Mouse (Mus musculus) G1E-ER4 (cell line): ENCODE measurements around the gene Lag3. TPM values are rescaled to one million over a fixed set of nuclear protein-coding genes. Genes with fewer than 3 reads are reported as not detected.

Experiments
- GATA1 ChIP-seq: IDR thresholded peaks from one replicate; pipeline ENCODE4 v1.8.0; 2012; ENCODE audit warnings: low read length, inconsistent platforms
- polyA plus RNA-seq: library from polyadenylated mRNA; stranded (reverse); fragments of >175 nt; gene quantifications from 2 replicates; pipeline ENCODE4 v1.2.3, GENCODE M21; 2012

Gene Lag3
- polyA plus RNA-seq, 1 experiment: not detected

GRCm38 (mm10) chr6:124857840-124858530 is 53.5 kb downstream of the Lag3 start:
- TF ChIP-seq GATA1: no peak

- TF ChIP-seq GATA1: no peak
Observed at GRCm38 (mm10) chr6:124856916-124857839, 54.3 kb downstream of the Lag3 start, which contains the start of gene P3h3. Gene P3h3 (minus strand): TSS chr6:124857752.

- no peak for TF ChIP-seq GATA1
Observed at GRCm38 (mm10) chr6:124856321-124856720, 55.2 kb downstream of the Lag3 start.

GRCm38 (mm10) chr6:124854647-124855046 is 56.9 kb downstream of the Lag3 start:
- no peak for TF ChIP-seq GATA1

Other genes with a start within 250 kb of the Lag3 start
- 144 and 152 TPM in 2 replicates for gene Lpcat3, start 248.7 kb downstream of the Lag3 start, polyA plus RNA-seq
- 252 and 358 TPM in 2 replicates for gene Emg1, start 199.5 kb downstream of the Lag3 start, polyA plus RNA-seq
- 491 and 631 TPM in 2 replicates for gene Phb2, start 199.4 kb downstream of the Lag3 start, polyA plus RNA-seq
- 25.0 and 55.5 TPM in 2 replicates for gene Ptpn6, start 173.0 kb downstream of the Lag3 start, polyA plus RNA-seq
- gene Grcc10, start 170.3 kb downstream of the Lag3 start, polyA plus RNA-seq: 18.3 and 24.3 TPM in 2 replicates
- 1.7 and 2.3 TPM in 2 replicates for gene Gm45234, start 155.7 kb downstream of the Lag3 start, polyA plus RNA-seq
- 58.0 and 62.7 TPM in 2 replicates for gene Atn1, start 155.2 kb downstream of the Lag3 start, polyA plus RNA-seq
- not detected in 2 replicates for gene Eno2, start 142.0 kb downstream of the Lag3 start, polyA plus RNA-seq
- not detected in 2 replicates for gene Lrrc23, start 132.0 kb downstream of the Lag3 start, polyA plus RNA-seq
- gene Spsb2, start 103.0 kb downstream of the Lag3 start, polyA plus RNA-seq: 10.8 and 11.7 TPM in 2 replicates
- gene Tpi1, start 97.4 kb downstream of the Lag3 start, polyA plus RNA-seq: 388 and 516 TPM in 2 replicates
- 54.8 and 73.3 TPM in 2 replicates for gene Usp5, start 82.2 kb downstream of the Lag3 start, polyA plus RNA-seq
- 64.7 and 82.9 TPM in 2 replicates for gene Cdca3, start 82.2 kb downstream of the Lag3 start, polyA plus RNA-seq
- not detected in 2 replicates for gene Gnb3, start 71.4 kb downstream of the Lag3 start, polyA plus RNA-seq
- not detected in 2 replicates for gene P3h3, start 54.0 kb downstream of the Lag3 start, polyA plus RNA-seq
- gene Gpr162, start 47.7 kb downstream of the Lag3 start, polyA plus RNA-seq: not detected in 2 replicates
- not detected in 2 replicates for gene Cd4, start 23.5 kb downstream of the Lag3 start, polyA plus RNA-seq
- gene Ptms, start 8.4 kb upstream of the Lag3 start, polyA plus RNA-seq: 116 and 155 TPM in 2 replicates
- gene Mlf2, start 19.7 kb upstream of the Lag3 start, polyA plus RNA-seq: 344 and 363 TPM in 2 replicates
- 93.0 and 105 TPM in 2 replicates for gene Cops7a, start 53.8 kb upstream of the Lag3 start, polyA plus RNA-seq
- not detected in 2 replicates for gene Pianp, start 85.0 kb upstream of the Lag3 start, polyA plus RNA-seq
- 59.3 and 76.3 TPM in 2 replicates for gene Zfp384, start 97.4 kb upstream of the Lag3 start, polyA plus RNA-seq
- 15.9 and 16.1 TPM in 2 replicates for gene Ing4, start 128.1 kb upstream of the Lag3 start, polyA plus RNA-seq
- 3.0 and 4.4 TPM in 2 replicates for gene Acrbp, start 138.0 kb upstream of the Lag3 start, polyA plus RNA-seq
- gene Lpar5, start 156.2 kb upstream of the Lag3 start, polyA plus RNA-seq: 0.81 and 1.7 TPM in 2 replicates
- 194 and 228 TPM in 2 replicates for gene Chd4, start 184.3 kb upstream of the Lag3 start, polyA plus RNA-seq
- 49.3 and 104 TPM in 2 replicates for gene Nop2, start 220.2 kb upstream of the Lag3 start, polyA plus RNA-seq
- gene Iffo1, start 233.5 kb upstream of the Lag3 start, polyA plus RNA-seq: 23.6 and 29.7 TPM in 2 replicates